Mouse (Mus musculus) thymus, adult 2 months (tissue): ENCODE measurements at regions not wholly inside any gene's neighbourhood (a gene's known extent, or its start where the extent isn't known, plus 50 kb on each side); places are given as distances from the start of the nearest gene placed in this dataset.

Experiments used
- DNase-seq: peaks from one replicate; pipeline ENCODE4 v3.0.0; 2021
- H3K27ac ChIP-seq: fragments of 200-500 bp; 2 replicates; pipeline ENCODE4 v1.5.1; 2012; ENCODE audit warnings: low read length, control low read depth; ENCODE audit not compliant: control insufficient read depth, insufficient read depth
- H3K27me3 ChIP-seq: fragments of 200-500 bp; 2 replicates; pipeline ENCODE4 v1.6.1; 2012; ENCODE audit warnings: mild to moderate bottlenecking, low read length, moderate library complexity, mixed read lengths; ENCODE audit not compliant: control insufficient read depth, insufficient read depth
- H3K36me3 ChIP-seq: fragments of 200-500 bp; 2 replicates; pipeline ENCODE4 v1.6.1; 2012; ENCODE audit warnings: mild to moderate bottlenecking, low read length, moderate library complexity; ENCODE audit not compliant: control insufficient read depth, insufficient read depth
- H3K4me1 ChIP-seq: fragments of 200-500 bp; replicated peaks from 2 replicates; pipeline ENCODE4 v1.6.1; 2012; ENCODE audit warnings: low read length; ENCODE audit not compliant: control insufficient read depth, insufficient read depth
- H3K4me3 ChIP-seq: fragments of 200-500 bp; 2 replicates; pipeline ENCODE4 v1.5.1; 2012; ENCODE audit warnings: mild to moderate bottlenecking, low read length, control low read depth, moderate library complexity; ENCODE audit not compliant: control insufficient read depth, insufficient read depth
- CTCF ChIP-seq: fragments of 200-500 bp; IDR thresholded peaks from 2 replicates; pipeline ENCODE4 v1.5.1; 2012; ENCODE audit warnings: mild to moderate bottlenecking, control low read depth, low read length, moderate library complexity, borderline replicate concordance; ENCODE audit not compliant: control insufficient read depth, poor library complexity, insufficient read depth; ENCODE audit errors: extremely low read depth
- POLR2A ChIP-seq: fragments of 200-500 bp; IDR thresholded peaks from 2 replicates; pipeline ENCODE4 v1.6.1; 2012; ENCODE audit warnings: mild to moderate bottlenecking, low read length, control low read depth, moderate library complexity; ENCODE audit not compliant: control insufficient read depth, poor library complexity, insufficient read depth; ENCODE audit errors: extremely low read depth
- WGBS: fragments of 180-500 bp; shearing (Covaris S2); methylation state at CpG from one replicate; pipeline ENCODE4 v1.1.7; 2018; 5-methylcytosine and 5-hydroxymethylcytosine counted together

- Histone ChIP-seq H3K4me3 (no peak overlapping the region), H3K4me1 (no peaks in the 10 kb centered on the region), H3K27me3 (no peaks in the 10 kb centered on the region), H3K36me3 (no peaks in the 10 kb centered on the region), H3K27ac (no peak overlapping the region)
- TF ChIP-seq CTCF (no peak), POLR2A (no peak)
- DNase-seq = no peak
- 77% methylated on average over 18 of the region's 18 CpGs for WGBS
Measured at GRCm38 (mm10) chr15:11741598-11742345, 165.3 kb downstream of the Npr3 start.

GRCm38 (mm10) chr15:11737436-11738000 lies 169.6 kb downstream of the Npr3 start:
- TF ChIP-seq POLR2A (no peak), CTCF (no peak)
- Histone ChIP-seq H3K4me1 (no peaks in the 10 kb centered on the region), H3K27me3 (no peaks in the 10 kb centered on the region), H3K4me3 (no peak overlapping the region), H3K27ac (no peak overlapping the region), H3K36me3 (no peaks in the 10 kb centered on the region)
- no peak for DNase-seq
- 80% methylated on average over 4 of the region's 4 CpGs for WGBS

- 89% methylated on average over 5 of the region's 5 CpGs for WGBS
- H3K4me1 ChIP-seq = no peaks in the 10 kb centered on the region
- no peaks in the 10 kb centered on the region for H3K36me3 ChIP-seq
- H3K27me3 ChIP-seq = no peaks in the 10 kb centered on the region
- no peak for DNase-seq
- H3K27ac ChIP-seq = no peak overlapping the region
- no peak overlapping the region for H3K4me3 ChIP-seq
- no peak for TF ChIP-seq POLR2A
- no peak for TF ChIP-seq CTCF
Measured at GRCm38 (mm10) chr15:11734639-11735265, 172.3 kb downstream of the Npr3 start.

GRCm38 (mm10) chr15:11729381-11729780 lies 177.7 kb downstream of the Npr3 start:
- no peak overlapping the region for H3K27ac ChIP-seq
- WGBS = 93% methylated on average over 3 of the region's 3 CpGs
- H3K36me3 ChIP-seq = no peaks in the 10 kb centered on the region
- no peaks in the 10 kb centered on the region for H3K27me3 ChIP-seq
- H3K4me3 ChIP-seq = no peak overlapping the region
- TF ChIP-seq POLR2A (no peak), CTCF (no peak)
- H3K4me1 ChIP-seq = no peaks in the 10 kb centered on the region
- no peak for DNase-seq

- TF ChIP-seq CTCF (no peak), POLR2A (no peak)
- no peak for DNase-seq
Measured at GRCm38 (mm10) chr15:11725620-11726530, 181.2 kb downstream of the Npr3 start.

GRCm38 (mm10) chr15:11720645-11721044 lies 186.4 kb downstream of the Npr3 start:
- H3K27me3 ChIP-seq = no peaks in the 10 kb centered on the region
- WGBS = 84% methylated on average over 4 of the region's 4 CpGs

More at GRCm38 (mm10) chr15:11725620-11726530, 181.2 kb downstream of the Npr3 start:
- 91% methylated on average over 10 of the region's 10 CpGs for WGBS
- Histone ChIP-seq H3K36me3 (no peaks in the 10 kb centered on the region), H3K27ac (no peak overlapping the region), H3K4me3 (no peak overlapping the region), H3K4me1 (no peaks in the 10 kb centered on the region), H3K27me3 (no peaks in the 10 kb centered on the region)

More at GRCm38 (mm10) chr15:11720645-11721044, 186.4 kb downstream of the Npr3 start:
- no peak for DNase-seq
- no peaks in the 10 kb centered on the region for H3K36me3 ChIP-seq
- H3K27ac ChIP-seq = no peak overlapping the region
- TF ChIP-seq CTCF (no peak), POLR2A (no peak)
- no peak overlapping the region for H3K4me3 ChIP-seq
- H3K4me1 ChIP-seq = no peaks in the 10 kb centered on the region
